Mouse (Mus musculus) ES-E14 (cell line): ENCODE results near the gene Dlgap4. TPM values are rescaled to one million over a fixed set of nuclear protein-coding genes. Genes with fewer than 3 reads are reported as not detected.

Source experiments
- DNase-seq: peaks from one replicate; pipeline ENCODE4 v3.0.0-alpha.2; 2013; ENCODE audit warnings: low read depth, low spot score
- H3K27ac ChIP-seq: 2 replicates; pipeline ENCODE4 v1.5.1; 2012; ENCODE audit warnings: low read depth, mild to moderate bottlenecking, low read length, moderate library complexity, mixed read lengths; ENCODE audit not compliant: poor library complexity, insufficient read depth, severe bottlenecking
- H3K36me3 ChIP-seq: 2 replicates; pipeline ENCODE4 v1.6.1; 2012; ENCODE audit warnings: mild to moderate bottlenecking, low read length, moderate library complexity, mixed read lengths; ENCODE audit not compliant: control insufficient read depth, poor library complexity, insufficient read depth, severe bottlenecking
- H3K4me1 ChIP-seq, 2 experiments: fragments of 150-350 bp in 1 of 2; sonication (generic) in 1 of 2; 2 replicates each; pipeline ENCODE4 v1.6.1; 2012; ENCODE audit warnings: low read length in 2 of 2, mild to moderate bottlenecking in 1 of 2, mixed read lengths in 1 of 2; ENCODE audit not compliant: control insufficient read depth in 2 of 2, insufficient read depth in 2 of 2, poor library complexity in 1 of 2
- H3K4me3 ChIP-seq, 2 experiments: fragments of 150-350 bp in 1 of 2; sonication (generic) in 1 of 2; 2 replicates each; pipeline ENCODE4 v1.5.1; 2012; ENCODE audit warnings: low read length in 2 of 2, low read depth in 1 of 2, mild to moderate bottlenecking in 1 of 2, mixed read lengths in 1 of 2; ENCODE audit not compliant: insufficient read depth in 1 of 2, poor library complexity in 1 of 2, severe bottlenecking in 1 of 2
- H3K9ac ChIP-seq: 2 replicates; pipeline ENCODE4 v1.6.1; 2012; ENCODE audit warnings: low read depth, mild to moderate bottlenecking, low read length, mixed read lengths; ENCODE audit not compliant: poor library complexity, insufficient read depth, severe bottlenecking
- H3K9me3 ChIP-seq: fragments of 150-350 bp; sonication (generic); 2 replicates; pipeline ENCODE4 v1.6.1; 2012; ENCODE audit warnings: low read depth, mild to moderate bottlenecking, low read length; ENCODE audit not compliant: control insufficient read depth, insufficient read depth
- CHD2 ChIP-seq: IDR thresholded peaks from 2 replicates; pipeline ENCODE4 v1.6.1; 2014; ENCODE audit warnings: mild to moderate bottlenecking, low read depth, low read length, inconsistent platforms
- HCFC1 ChIP-seq: IDR thresholded peaks from 2 replicates; pipeline ENCODE4 v1.6.1; 2012; ENCODE audit warnings: low read length, inconsistent platforms, borderline replicate concordance; ENCODE audit not compliant: insufficient read depth
- MAFK ChIP-seq: IDR thresholded peaks from 2 replicates; pipeline ENCODE4 v1.6.1; 2014; ENCODE audit warnings: mild to moderate bottlenecking, low read depth, low read length, inconsistent platforms; ENCODE audit not compliant: insufficient read depth
- ZC3H11A ChIP-seq: IDR thresholded peaks from 2 replicates; pipeline ENCODE4 v1.6.1; 2012; ENCODE audit warnings: low read depth, mild to moderate bottlenecking, inconsistent platforms, low read length, borderline replicate concordance
- ZNF384 ChIP-seq: IDR thresholded peaks from 2 replicates; pipeline ENCODE4 v1.6.1; 2012; ENCODE audit warnings: low read depth, low read length, inconsistent platforms
- in situ Hi-C, 2 experiments: fragments of 600-800 bp; cut with MboI; formaldehyde crosslinking; loops; one replicate each; pipeline ENCODE4 v1.15.1; 2025; ENCODE audit warnings: low sequenced_read_pairs in 2 of 2, inconsistent platforms in 1 of 2; ENCODE audit not compliant: unreplicated experiment in 2 of 2
- total RNA-seq: library from RNA; depleted of rRNA; stranded (reverse); fragments of 300-350 nt; gene quantifications from 2 replicates; pipeline ENCODE4 v1.2.3, GENCODE M21; 2012

Gene Dlgap4
- total RNA-seq, 1 experiment: 28.8 TPM

DNA sequence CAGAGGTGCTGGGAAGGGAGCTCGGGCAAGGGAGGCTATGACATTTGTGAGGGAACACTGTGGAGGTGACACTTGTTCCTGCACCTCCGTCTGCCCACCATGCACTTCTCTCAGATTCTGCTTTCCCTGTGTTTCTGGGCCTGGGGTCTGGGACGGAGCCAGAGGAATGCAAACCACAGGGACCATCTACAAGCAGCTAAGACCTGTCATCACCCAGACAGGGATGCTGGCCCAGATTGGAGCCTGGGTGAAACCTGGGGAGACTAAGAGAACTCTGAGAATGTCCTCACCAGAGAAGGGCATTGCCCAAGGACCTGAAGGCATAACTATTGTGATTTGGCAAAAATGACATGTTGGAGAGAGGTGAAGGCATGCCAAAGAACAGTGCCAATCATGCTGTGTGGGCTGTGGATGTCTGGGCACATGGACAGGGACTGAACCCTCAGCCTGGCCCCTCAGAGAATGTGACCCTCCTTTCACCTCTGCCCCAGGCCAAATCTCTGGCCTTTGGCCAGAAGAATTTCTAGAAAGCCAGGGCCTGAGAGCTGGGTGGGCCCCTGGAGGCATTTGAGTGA is 122.3 kb downstream of the Dlgap4 start:
- H3K27ac ChIP-seq: no peak overlapping the region

DNA sequence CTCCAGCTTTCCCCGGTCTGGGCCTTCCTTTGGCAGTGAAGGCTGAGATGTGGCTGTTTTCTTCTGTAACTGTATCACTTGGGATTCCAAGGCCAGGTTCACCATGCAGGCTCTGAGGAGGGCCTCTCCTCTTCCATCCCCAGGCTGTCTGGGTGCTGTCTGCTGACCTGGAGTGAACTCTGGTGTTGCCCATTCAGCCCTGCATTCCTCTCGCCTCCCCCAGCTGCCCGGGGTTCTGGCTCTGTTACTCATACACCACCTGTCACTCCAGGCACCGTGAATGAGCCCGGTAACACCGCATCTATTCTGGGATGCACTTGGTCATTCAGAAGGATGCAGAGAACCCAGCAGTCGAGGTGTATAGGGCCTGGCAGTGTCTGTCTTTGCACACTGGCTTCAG is 123.3 kb downstream of the Dlgap4 start:
- in situ Hi-C loops: no loop called here
- Histone ChIP-seq H3K9me3 (no peaks in the 10 kb centered on the region), H3K27ac (no peak overlapping the region), H3K4me3 (no peak overlapping the region), H3K36me3 (peaks cover 6% of the 10 kb centered on the region; the same call in 1 of the 2 replicates), H3K9ac (no peak overlapping the region), H3K4me1 (peaks cover 2 to 16% of the 10 kb centered on the region in 2 experiments; a peak in 2 of 4 replicates)
- DNase-seq: no peak
- no peak for TF ChIP-seq HCFC1
- TF ChIP-seq ZC3H11A: no peak
- TF ChIP-seq CHD2: no peak
- TF ChIP-seq ZNF384: no peak
- TF ChIP-seq MAFK: no peak

More for the DNA sequence above, 122.3 kb downstream of the Dlgap4 start:
- TF ChIP-seq ZNF384: no peak
- no peak for TF ChIP-seq MAFK
- no peak for TF ChIP-seq CHD2
- no peak for TF ChIP-seq HCFC1
- no peak for TF ChIP-seq ZC3H11A
- Histone ChIP-seq H3K4me3 (no peak overlapping the region), H3K4me1 (peaks cover 2 to 10% of the 10 kb centered on the region in 2 experiments; a peak in 2 of 4 replicates), H3K36me3 (peaks cover 4% of the 10 kb centered on the region; the same call in 1 of the 2 replicates), H3K9me3 (no peaks in the 10 kb centered on the region), H3K9ac (no peak overlapping the region)
- DNase-seq: no peak
- in situ Hi-C loops: no loop called here

DNA sequence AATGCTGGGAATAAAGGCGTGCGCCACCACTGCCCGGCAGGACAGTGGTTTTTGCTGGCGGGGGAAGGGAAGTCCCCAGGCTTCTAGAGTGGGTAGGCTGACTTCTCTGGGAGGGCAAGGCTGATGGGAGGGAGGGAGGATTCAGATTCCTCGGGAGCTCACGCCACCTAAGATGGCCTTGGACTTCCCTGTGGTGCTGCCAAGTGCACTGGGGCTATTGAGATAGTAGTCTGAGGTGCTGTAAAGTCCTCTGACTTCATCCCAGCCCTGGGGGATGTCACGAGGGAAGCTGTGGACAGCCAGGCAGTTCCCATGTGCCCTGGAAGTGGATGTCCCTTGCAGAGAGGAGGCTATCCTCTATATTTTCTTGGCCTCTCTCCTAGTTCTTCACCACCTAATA is 124.5 kb downstream of the Dlgap4 start:
- TF ChIP-seq ZC3H11A (no peak), MAFK (no peak), CHD2 (no peak), HCFC1 (no peak), ZNF384 (no peak)
- Histone ChIP-seq H3K4me3 (no peak overlapping the region), H3K9me3 (no peaks in the 10 kb centered on the region), H3K9ac (no peak overlapping the region), H3K4me1 (peaks cover 2 to 13% of the 10 kb centered on the region in 2 experiments; a peak in 1 of 4 replicates), H3K27ac (no peak overlapping the region), H3K36me3 (peaks cover 6% of the 10 kb centered on the region; the same call in 1 of the 2 replicates)
- DNase-seq: no peak
- in situ Hi-C loops: no loop called here

DNA sequence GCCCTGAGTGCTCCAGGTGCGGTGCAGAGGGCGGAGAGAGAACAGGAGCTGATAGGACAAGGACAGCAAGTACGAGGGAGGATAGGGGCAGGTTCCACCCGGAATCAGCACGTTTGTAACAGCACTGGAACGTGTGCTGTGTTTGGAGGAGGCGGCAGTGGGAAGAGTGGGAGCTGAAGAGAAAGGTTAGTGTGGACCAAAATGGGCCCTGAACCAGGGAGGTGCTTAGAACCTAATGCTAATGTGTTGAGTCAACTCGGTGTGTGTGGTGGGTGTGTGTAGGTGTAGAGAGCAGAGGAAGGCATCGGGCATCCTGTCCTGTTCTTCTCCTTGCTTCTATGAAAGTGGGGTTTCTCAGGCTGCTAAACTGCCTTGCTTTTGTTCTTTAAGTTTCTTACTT is 127.8 kb downstream of the Dlgap4 start:
- no peak for TF ChIP-seq HCFC1
- no peak for TF ChIP-seq CHD2
- TF ChIP-seq ZC3H11A: no peak
- no peak for TF ChIP-seq ZNF384
- TF ChIP-seq MAFK: no peak

DNA sequence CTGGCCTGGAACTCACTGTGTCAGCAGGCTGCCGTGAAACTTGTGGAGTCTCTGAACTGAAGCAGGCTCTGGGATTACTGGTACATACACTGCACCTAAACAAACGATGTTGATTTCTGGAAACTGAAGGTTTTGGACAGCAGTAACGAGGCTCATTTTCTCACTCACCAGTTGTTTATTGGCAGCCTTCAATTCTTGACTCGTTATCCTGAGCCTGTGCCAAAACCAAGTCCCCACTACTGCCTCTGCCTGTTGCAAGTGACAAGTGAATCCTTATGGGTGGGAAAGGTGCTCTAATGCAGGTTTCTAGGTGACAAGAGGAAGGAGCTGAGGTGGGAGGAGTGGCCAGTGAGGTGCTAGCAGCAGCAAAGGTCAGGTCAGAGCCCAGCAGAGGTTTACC is 128.5 kb downstream of the Dlgap4 start:
- no peak for DNase-seq

More for the DNA sequence above, 127.8 kb downstream of the Dlgap4 start:
- Histone ChIP-seq H3K27ac (no peak overlapping the region), H3K4me1 (peaks cover 2 to 13% of the 10 kb centered on the region in 2 experiments; a peak in 1 of 4 replicates), H3K36me3 (peaks cover 11% of the 10 kb centered on the region; the same call in 1 of the 2 replicates), H3K4me3 (no peak overlapping the region), H3K9ac (no peak overlapping the region), H3K9me3 (no peaks in the 10 kb centered on the region)
- no peak for DNase-seq
- in situ Hi-C loops: no loop called here

More for the DNA sequence above, 128.5 kb downstream of the Dlgap4 start:
- H3K9ac ChIP-seq: no peak overlapping the region
- no peak overlapping the region for H3K4me3 ChIP-seq
- H3K27ac ChIP-seq: no peak overlapping the region
- no peak for TF ChIP-seq CHD2
- no peak for TF ChIP-seq ZC3H11A
- TF ChIP-seq HCFC1: no peak
- no peak for TF ChIP-seq MAFK
- TF ChIP-seq ZNF384: no peak
- H3K36me3 ChIP-seq: peaks cover 11% of the 10 kb centered on the region; the same call in 1 of the 2 replicates
- no peaks in the 10 kb centered on the region for H3K9me3 ChIP-seq
- H3K4me1 ChIP-seq: peaks cover 2 to 8% of the 10 kb centered on the region in 2 experiments; a peak in 1 of 4 replicates
- in situ Hi-C loops: no loop called here
